Mouse (Mus musculus): ENCODE data around the gene Ggt7. TPM values are rescaled to one million over a fixed set of nuclear protein-coding genes. Genes with fewer than 3 reads are reported as not detected.

The Ggt7 gene
- polyA plus RNA-seq, 1 experiment from 2014 or later = 3.1 TPM

DNA sequence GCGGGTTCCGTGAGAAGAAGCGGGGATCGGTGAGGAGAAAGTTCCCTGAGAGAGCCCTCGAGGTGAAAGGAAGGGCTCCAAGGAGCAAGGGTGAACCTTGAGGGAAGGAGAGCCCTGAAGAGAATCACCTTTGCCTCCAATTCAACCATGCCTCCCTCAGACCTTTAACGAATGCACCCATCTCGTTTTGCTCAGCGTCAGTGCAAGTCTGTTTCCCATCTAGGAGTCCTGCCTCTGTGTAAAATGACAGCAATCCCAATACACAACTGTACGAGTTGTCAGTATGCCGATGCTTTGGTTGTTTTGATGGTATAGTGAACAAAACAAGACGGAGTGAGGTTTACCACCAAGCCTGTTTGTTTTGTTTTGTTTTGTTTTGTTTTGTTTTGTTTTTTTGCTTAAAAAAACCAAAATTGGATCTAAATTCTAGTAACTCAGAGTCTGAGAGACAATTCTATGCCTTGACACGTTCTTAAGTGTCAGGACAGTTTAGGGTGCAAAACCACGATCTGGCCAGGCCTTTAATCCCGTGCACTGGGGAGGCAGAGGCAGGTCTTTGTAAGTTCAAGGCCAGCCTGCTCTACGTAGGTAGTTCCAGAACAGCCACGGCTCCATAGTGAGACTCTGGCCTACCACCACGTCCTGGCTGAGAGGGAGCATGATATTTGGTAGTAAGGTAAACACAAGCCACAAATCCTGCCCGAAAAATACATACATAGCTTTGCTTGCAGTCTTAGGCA is 664 bp upstream of the Ggt7 start:
- ATAC-seq (replicated peaks; ENCODE audit: insufficient number of reproducible peaks, low FRiP score, low TSS enrichment, low read depth) (no peak), DNase-seq (ENCODE audit: low spot score) (no peak)
- no peaks in the 10 kb centered on the region; the same call in 1 of the 2 replicates for H3K4me1 ChIP-seq (ENCODE audit: control insufficient read depth, insufficient read depth, low read length)
- H3K9me3 ChIP-seq (replicated peaks; ENCODE audit: control insufficient read depth, low read length) = no peaks in the 10 kb centered on the region
- H3K4me3 ChIP-seq (ENCODE audit: low read depth, low read length) = peak overlapping the region; percentile 59
- WGBS = 26% methylated on average over 18 of the region's 18 CpGs
- H3K36me3 ChIP-seq (replicated peaks; ENCODE audit: control insufficient read depth, insufficient read depth, low read depth, low read length) = no peaks in the 10 kb centered on the region
- peak overlapping the region; percentile 25 for H3K9ac ChIP-seq (replicated peaks; ENCODE audit: low read length)
- H3K4me2 ChIP-seq (ENCODE audit: low read depth, low read length) = peak overlapping the region; percentile 43
- H3K27ac ChIP-seq (replicated peaks; ENCODE audit: low read depth, low read length) = no peak overlapping the region
- H3K27me3 ChIP-seq (ENCODE audit: control insufficient read depth, insufficient read depth, low read length) = no peaks in the 10 kb centered on the region

DNA sequence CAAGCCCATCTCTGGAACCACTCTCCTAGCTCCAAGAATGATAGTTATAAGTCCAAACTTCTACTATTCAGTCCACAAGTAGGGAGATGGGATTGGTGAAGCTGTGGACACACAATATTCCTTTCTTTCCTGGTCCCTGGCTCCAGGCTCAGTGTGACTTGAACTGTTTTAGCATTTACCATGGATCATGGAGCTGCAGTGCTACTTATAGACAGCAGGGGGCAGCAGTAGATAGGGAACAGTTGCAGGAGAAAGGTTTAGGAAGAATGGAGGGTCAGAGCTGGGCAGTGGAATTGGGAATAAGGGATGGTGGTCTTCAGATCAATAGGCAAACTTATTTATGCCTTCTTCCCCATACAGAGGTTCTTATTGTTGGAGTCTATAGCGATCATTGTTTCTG is 2.1 kb downstream of the Ggt7 start:
- peaks cover 3% of the 10 kb centered on the region; the same call in 1 of the 2 replicates for H3K27me3 ChIP-seq (ENCODE audit: control insufficient read depth, insufficient read depth, low read length)
- H3K4me2 ChIP-seq (ENCODE audit: low read depth, low read length) = no peak overlapping the region
- no peak overlapping the region for H3K9ac ChIP-seq (replicated peaks; ENCODE audit: low read length)
- no peaks in the 10 kb centered on the region for H3K36me3 ChIP-seq (replicated peaks; ENCODE audit: control insufficient read depth, insufficient read depth, low read depth, low read length)
- WGBS = 12% methylated on average over 1 of the region's 1 CpGs
- DNase-seq (ENCODE audit: low spot score) = peak; percentile 79
- no peaks in the 10 kb centered on the region; the same call in 1 of the 2 replicates for H3K4me1 ChIP-seq (ENCODE audit: control insufficient read depth, insufficient read depth, low read length)
- H3K9me3 ChIP-seq (replicated peaks; ENCODE audit: control insufficient read depth, low read length) = no peaks in the 10 kb centered on the region
- no peak for ATAC-seq (replicated peaks; ENCODE audit: insufficient number of reproducible peaks, low FRiP score, low TSS enrichment, low read depth)
- no peak overlapping the region for H3K27ac ChIP-seq (replicated peaks; ENCODE audit: low read depth, low read length)
- H3K4me3 ChIP-seq (ENCODE audit: low read depth, low read length) = no peak overlapping the region

DNA sequence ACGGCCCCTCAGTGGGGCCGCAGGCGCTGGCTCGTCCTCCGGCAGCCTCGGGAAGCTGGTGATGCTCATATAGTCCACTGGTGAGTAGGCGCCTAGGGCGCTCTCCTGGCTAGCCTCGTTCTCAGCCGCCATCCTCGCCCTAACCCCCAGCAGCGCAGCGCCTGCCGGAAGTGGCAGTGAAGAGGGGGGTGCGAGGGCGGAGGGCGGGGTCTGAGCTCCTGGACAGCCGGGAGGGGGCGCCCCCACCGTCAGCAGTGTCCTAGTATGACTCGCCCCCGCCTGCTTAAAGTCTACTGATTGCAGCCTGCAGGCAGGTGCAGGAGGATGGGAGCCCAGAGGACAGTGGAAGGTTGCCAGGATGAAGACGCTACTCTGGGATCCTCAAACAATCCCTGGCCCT is 3.4 kb downstream of the Ggt7 start:
- Histone ChIP-seq H3K4me3 (ENCODE audit: low read depth, low read length) (peak overlapping the region; percentile 31), H3K9ac (replicated peaks; ENCODE audit: low read length) (peak overlapping the region; percentile 61), H3K36me3 (replicated peaks; ENCODE audit: control insufficient read depth, insufficient read depth, low read depth, low read length) (no peaks in the 10 kb centered on the region), H3K27me3 (ENCODE audit: control insufficient read depth, insufficient read depth, low read length) (peaks cover 3% of the 10 kb centered on the region; the same call in 1 of the 2 replicates), H3K4me1 (ENCODE audit: control insufficient read depth, insufficient read depth, low read length) (no peaks in the 10 kb centered on the region; the same call in 1 of the 2 replicates), H3K4me2 (ENCODE audit: low read depth, low read length) (peak overlapping the region; percentile 70), H3K27ac (replicated peaks; ENCODE audit: low read depth, low read length) (no peak overlapping the region), H3K9me3 (replicated peaks; ENCODE audit: control insufficient read depth, low read length) (no peaks in the 10 kb centered on the region)
- DNase-seq (ENCODE audit: low spot score) = peak; percentile 56
- 0 out of 2 replicates have a peak, but pooled peaks have one; percentile 13 for ATAC-seq (replicated peaks; ENCODE audit: insufficient number of reproducible peaks, low FRiP score, low TSS enrichment, low read depth)
- WGBS = 1% methylated on average over 20 of the region's 23 CpGs

DNA sequence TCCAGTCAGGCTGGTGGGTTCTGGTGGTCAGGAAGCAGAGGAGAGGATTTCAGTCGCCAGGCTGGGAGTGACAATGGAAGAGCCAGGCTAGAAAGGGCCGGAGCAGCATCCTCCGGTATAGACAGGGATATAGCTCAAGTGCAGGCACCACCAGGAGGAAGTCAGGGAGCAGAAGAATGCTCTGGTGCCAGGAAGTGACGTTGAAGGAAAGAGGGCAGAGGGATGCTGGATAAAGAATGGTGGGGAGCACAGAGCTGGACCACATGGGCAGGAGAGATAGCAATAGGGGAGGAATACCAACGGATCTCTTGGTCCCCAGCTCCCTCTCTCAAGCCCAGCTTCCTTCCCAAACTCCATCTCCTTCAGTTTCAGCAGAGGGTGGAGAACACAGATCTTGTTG is 4.5 kb downstream of the Ggt7 start:
- no peak overlapping the region for H3K4me2 ChIP-seq (ENCODE audit: low read depth, low read length)
- peaks cover 3% of the 10 kb centered on the region; the same call in 1 of the 2 replicates for H3K27me3 ChIP-seq (ENCODE audit: control insufficient read depth, insufficient read depth, low read length)
- no peaks in the 10 kb centered on the region for H3K36me3 ChIP-seq (replicated peaks; ENCODE audit: control insufficient read depth, insufficient read depth, low read depth, low read length)
- H3K9ac ChIP-seq (replicated peaks; ENCODE audit: low read length) = no peak overlapping the region
- H3K27ac ChIP-seq (replicated peaks; ENCODE audit: low read depth, low read length) = no peak overlapping the region
- H3K4me3 ChIP-seq (ENCODE audit: low read depth, low read length) = no peak overlapping the region
- no peaks in the 10 kb centered on the region; the same call in 1 of the 2 replicates for H3K4me1 ChIP-seq (ENCODE audit: control insufficient read depth, insufficient read depth, low read length)
- no peaks in the 10 kb centered on the region for H3K9me3 ChIP-seq (replicated peaks; ENCODE audit: control insufficient read depth, low read length)
- ATAC-seq (replicated peaks; ENCODE audit: insufficient number of reproducible peaks, low FRiP score, low TSS enrichment, low read depth) (no peak), DNase-seq (ENCODE audit: low spot score) (no peak)
- WGBS = 69% methylated on average over 5 of the region's 5 CpGs

DNA sequence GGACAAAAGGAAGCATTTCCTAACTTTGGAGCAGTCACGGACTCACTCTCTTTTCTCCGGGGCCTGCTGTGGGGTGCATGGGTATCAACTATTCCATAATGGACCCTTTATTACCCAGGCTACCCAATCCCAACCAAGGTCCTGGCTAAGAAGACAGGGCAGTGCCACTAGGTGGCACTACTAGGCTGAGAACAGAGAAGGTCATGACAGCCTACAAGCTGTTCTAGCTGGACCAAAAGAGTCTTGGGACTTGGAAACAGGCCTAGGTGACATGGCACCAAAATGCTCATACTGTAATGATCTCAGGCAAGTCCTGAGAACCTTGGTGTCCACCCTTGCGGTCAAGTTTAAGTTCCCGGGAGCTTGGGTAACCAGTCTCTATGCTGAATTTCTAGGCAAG is 5.6 kb downstream of the Ggt7 start:
- no peaks in the 10 kb centered on the region for H3K36me3 ChIP-seq (replicated peaks; ENCODE audit: control insufficient read depth, insufficient read depth, low read depth, low read length)
- H3K9me3 ChIP-seq (replicated peaks; ENCODE audit: control insufficient read depth, low read length) = no peaks in the 10 kb centered on the region
- no peak for ATAC-seq (replicated peaks; ENCODE audit: insufficient number of reproducible peaks, low FRiP score, low TSS enrichment, low read depth)
- H3K4me3 ChIP-seq (ENCODE audit: low read depth, low read length) = no peak overlapping the region
- WGBS = 44% methylated on average over 4 of the region's 4 CpGs
- H3K4me1 ChIP-seq (ENCODE audit: control insufficient read depth, insufficient read depth, low read length) = no peaks in the 10 kb centered on the region; the same call in 1 of the 2 replicates
- DNase-seq (ENCODE audit: low spot score) = peak; percentile 67
- H3K27me3 ChIP-seq (ENCODE audit: control insufficient read depth, insufficient read depth, low read length) = peaks cover 3% of the 10 kb centered on the region; the same call in 1 of the 2 replicates
- no peak overlapping the region for H3K4me2 ChIP-seq (ENCODE audit: low read depth, low read length)
- H3K27ac ChIP-seq (replicated peaks; ENCODE audit: low read depth, low read length) = no peak overlapping the region
- H3K9ac ChIP-seq (replicated peaks; ENCODE audit: low read length) = no peak overlapping the region

DNA sequence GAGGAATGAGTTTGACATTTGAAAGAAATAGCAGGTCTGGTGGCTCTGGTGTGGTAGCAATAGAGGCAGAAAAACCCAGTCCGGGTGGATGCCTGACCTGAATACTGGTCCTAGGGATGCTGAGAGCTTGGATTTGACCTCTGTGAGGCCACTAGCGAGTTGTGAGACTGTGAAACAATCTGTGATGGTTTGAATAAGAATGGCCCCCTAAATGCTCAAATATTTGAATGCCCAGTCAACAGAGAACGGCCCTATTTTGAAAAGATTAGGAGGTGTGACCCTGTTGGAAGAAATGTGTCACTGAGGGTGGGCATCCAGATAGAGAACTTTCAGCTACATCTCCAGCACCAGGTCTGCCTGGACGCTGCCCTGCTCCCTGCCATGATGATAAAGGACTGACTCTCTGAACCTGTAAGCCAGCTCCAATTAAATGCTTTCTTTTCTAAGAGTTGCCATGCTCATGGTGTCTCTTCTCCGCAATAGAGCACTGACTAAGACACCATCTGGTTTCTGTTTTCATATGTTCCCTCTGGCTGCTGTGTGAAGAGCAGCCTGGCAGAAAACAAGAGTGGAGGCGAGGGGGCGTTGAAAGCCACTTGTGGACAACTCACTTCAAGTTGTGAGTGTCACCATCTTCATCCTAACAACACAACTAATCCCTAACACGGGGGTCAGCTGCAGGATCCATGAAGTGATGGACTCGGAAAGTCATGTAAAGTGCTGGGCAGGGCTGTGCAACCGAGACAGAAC is 10.1 kb downstream of the Ggt7 start:
- H3K4me3 ChIP-seq (ENCODE audit: low read depth, low read length) = no peak overlapping the region
- whole genome bisulfite sequencing = 79% methylated on average over 10 of the region's 10 CpGs
- H3K27me3 ChIP-seq (ENCODE audit: control insufficient read depth, insufficient read depth, low read length) = no peaks in the 10 kb centered on the region
- ATAC-seq (replicated peaks; ENCODE audit: insufficient number of reproducible peaks, low FRiP score, low TSS enrichment, low read depth) (no peak), DNase-seq (ENCODE audit: low spot score) (no peak)
- no peak overlapping the region for H3K27ac ChIP-seq (replicated peaks; ENCODE audit: low read depth, low read length)
- H3K4me2 ChIP-seq (ENCODE audit: low read depth, low read length) = no peak overlapping the region
- H3K36me3 ChIP-seq (replicated peaks; ENCODE audit: control insufficient read depth, insufficient read depth, low read depth, low read length) = no peaks in the 10 kb centered on the region
- H3K9me3 ChIP-seq (replicated peaks; ENCODE audit: control insufficient read depth, low read length) = no peaks in the 10 kb centered on the region
- no peak overlapping the region for H3K9ac ChIP-seq (replicated peaks; ENCODE audit: low read length)
- H3K4me1 ChIP-seq (ENCODE audit: control insufficient read depth, insufficient read depth, low read length) = no peaks in the 10 kb centered on the region

DNA sequence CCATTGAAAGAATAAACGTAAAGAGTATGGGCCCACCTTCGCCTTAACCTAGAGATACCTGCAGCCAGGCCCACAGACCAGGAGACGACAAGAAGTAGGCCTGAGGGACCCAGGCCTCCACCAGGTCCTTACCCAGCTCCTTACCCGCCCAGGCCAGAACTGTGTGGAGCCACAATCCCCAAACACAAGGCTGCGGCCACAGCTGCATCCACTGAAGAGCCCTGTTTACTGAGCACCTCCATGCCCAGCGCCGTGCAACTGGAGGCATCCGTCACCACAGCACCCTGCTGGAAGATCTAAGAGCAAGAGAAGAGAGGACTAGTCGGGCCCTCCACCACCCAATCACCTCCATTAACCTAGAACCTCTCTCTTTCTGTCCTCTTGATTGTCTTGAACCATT is 12.2 kb downstream of the Ggt7 start:
- Histone ChIP-seq H3K4me1 (ENCODE audit: control insufficient read depth, insufficient read depth, low read length) (no peaks in the 10 kb centered on the region), H3K4me2 (ENCODE audit: low read depth, low read length) (no peak overlapping the region), H3K27ac (replicated peaks; ENCODE audit: low read depth, low read length) (no peak overlapping the region), H3K4me3 (ENCODE audit: low read depth, low read length) (no peak overlapping the region), H3K9ac (replicated peaks; ENCODE audit: low read length) (no peak overlapping the region), H3K27me3 (ENCODE audit: control insufficient read depth, insufficient read depth, low read length) (no peaks in the 10 kb centered on the region), H3K36me3 (replicated peaks; ENCODE audit: control insufficient read depth, insufficient read depth, low read depth, low read length) (no peaks in the 10 kb centered on the region), H3K9me3 (replicated peaks; ENCODE audit: control insufficient read depth, low read length) (no peaks in the 10 kb centered on the region)
- WGBS = 86% methylated on average over 9 of the region's 9 CpGs
- ATAC-seq (replicated peaks; ENCODE audit: insufficient number of reproducible peaks, low FRiP score, low TSS enrichment, low read depth) = no peak
- DNase-seq (ENCODE audit: low spot score) = no peak
